Mouse (Mus musculus) hindbrain, embryonic 12.5 days (tissue): ENCODE measurements around the gene Ptpn13. TPM values are rescaled to one million over a fixed set of nuclear protein-coding genes. Genes with fewer than 3 reads are reported as not detected.

Source experiments
- ATAC-seq: fragments of 200-750 bp; cut with Nextera tagmentation; 2 replicates; pipeline ENCODE4 v1.8.0; 2017; ENCODE audit warnings: moderate TSS enrichment; ENCODE audit not compliant: low FRiP score
- H3K27ac ChIP-seq: fragments of 300-500 bp; sonication (generic); 2 replicates; pipeline ENCODE4 v1.5.1; 2016; ENCODE audit warnings: mild to moderate bottlenecking
- H3K27me3 ChIP-seq: fragments of 300-500 bp; sonication (generic); 2 replicates; pipeline ENCODE4 v1.6.1; 2016; ENCODE audit warnings: mild to moderate bottlenecking
- H3K36me3 ChIP-seq: fragments of 300-500 bp; sonication (generic); 2 replicates; pipeline ENCODE4 v1.6.1; 2016; ENCODE audit warnings: mild to moderate bottlenecking
- H3K4me1 ChIP-seq: fragments of 300-500 bp; sonication (generic); 2 replicates; pipeline ENCODE4 v1.6.1; 2016
- H3K4me2 ChIP-seq: fragments of 300-500 bp; sonication (generic); replicated peaks from 2 replicates; pipeline ENCODE4 v1.6.1; 2016; ENCODE audit warnings: mild to moderate bottlenecking
- H3K4me3 ChIP-seq: fragments of 300-500 bp; sonication (generic); 2 replicates; pipeline ENCODE4 v1.5.1; 2016; ENCODE audit warnings: mild to moderate bottlenecking
- H3K9ac ChIP-seq: fragments of 300-500 bp; sonication (generic); 2 replicates; pipeline ENCODE4 v1.6.1; 2016; ENCODE audit warnings: mild to moderate bottlenecking, moderate library complexity
- H3K9me3 ChIP-seq: fragments of 300-500 bp; sonication (generic); replicated peaks from 2 replicates; pipeline ENCODE4 v1.6.1; 2016; ENCODE audit warnings: mild to moderate bottlenecking
- WGBS: fragments of 180-500 bp; shearing (Covaris S2); methylation state at CpG from one replicate; pipeline ENCODE4 v1.1.7; 2016; 5-methylcytosine and 5-hydroxymethylcytosine counted together
- polyA plus RNA-seq: library from polyadenylated mRNA; unstranded; fragments of >200 nt; fragmentation: Nextera tagmentation; extraction: Ambion mirVana; gene quantifications from 2 replicates; pipeline ENCODE4 v1.2.1, GENCODE M21; 2016

The Ptpn13 gene
- polyA plus RNA-seq, 1 experiment from 2014 or later, result 19.3 TPM

DNA sequence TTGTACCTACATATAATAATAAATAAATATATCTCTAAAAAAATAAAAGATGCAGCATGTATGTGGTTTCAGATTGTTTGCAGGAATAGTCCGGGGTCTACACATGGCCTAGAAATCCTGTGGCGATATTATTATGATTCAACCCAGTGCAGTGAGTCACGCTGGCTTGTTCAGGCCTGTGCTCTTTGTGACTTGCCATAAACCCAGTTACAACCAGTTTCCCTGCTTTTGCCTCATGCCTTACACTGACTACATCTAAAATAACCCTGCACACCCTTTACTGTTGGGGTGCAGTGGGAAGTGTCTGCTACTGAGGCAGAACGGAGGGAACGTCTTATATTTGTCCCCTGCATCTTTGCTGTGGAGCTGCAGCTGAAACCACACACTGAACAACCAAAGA lies 29.3 kb upstream of the Ptpn13 start:
- Histone ChIP-seq H3K36me3 (no peaks in the 10 kb centered on the region), H3K9ac (no peak overlapping the region), H3K4me3 (no peak overlapping the region), H3K27ac (no peak overlapping the region), H3K27me3 (no peaks in the 10 kb centered on the region; the same call in 1 of the 2 replicates), H3K4me2 (no peak overlapping the region), H3K9me3 (no peaks in the 10 kb centered on the region), H3K4me1 (peaks cover 13% of the 10 kb centered on the region; the same call in 1 of the 2 replicates)
- 94% methylated on average over 5 of the region's 5 CpGs for WGBS
- no peak for ATAC-seq

- H3K9me3 ChIP-seq, result no peaks in the 10 kb centered on the region
- no peak for ATAC-seq
- no peak overlapping the region for H3K4me3 ChIP-seq
- H3K9ac ChIP-seq, result no peak overlapping the region
- no peaks in the 10 kb centered on the region; the same call in 1 of the 2 replicates for H3K27me3 ChIP-seq
- H3K36me3 ChIP-seq, result no peaks in the 10 kb centered on the region
- H3K4me2 ChIP-seq, result no peak overlapping the region
- peaks cover 21% of the 10 kb centered on the region; the same call in 1 of the 2 replicates for H3K4me1 ChIP-seq
- no peak overlapping the region for H3K27ac ChIP-seq
- WGBS, result 84% methylated on average over 4 of the region's 4 CpGs
Measured at GRCm38 (mm10) chr5:103397429-103397828, 27.6 kb upstream of the Ptpn13 start.

GRCm38 (mm10) chr5:103404213-103404968 lies 20.6 kb upstream of the Ptpn13 start:
- Histone ChIP-seq H3K4me1 (peaks cover 8% of the 10 kb centered on the region; the same call in 1 of the 2 replicates), H3K9ac (no peak overlapping the region), H3K4me3 (no peak overlapping the region), H3K4me2 (no peak overlapping the region), H3K9me3 (no peaks in the 10 kb centered on the region), H3K27ac (no peak overlapping the region), H3K27me3 (no peaks in the 10 kb centered on the region), H3K36me3 (no peaks in the 10 kb centered on the region)
- WGBS, result 83% methylated on average over 12 of the region's 12 CpGs
- no peak for ATAC-seq

DNA sequence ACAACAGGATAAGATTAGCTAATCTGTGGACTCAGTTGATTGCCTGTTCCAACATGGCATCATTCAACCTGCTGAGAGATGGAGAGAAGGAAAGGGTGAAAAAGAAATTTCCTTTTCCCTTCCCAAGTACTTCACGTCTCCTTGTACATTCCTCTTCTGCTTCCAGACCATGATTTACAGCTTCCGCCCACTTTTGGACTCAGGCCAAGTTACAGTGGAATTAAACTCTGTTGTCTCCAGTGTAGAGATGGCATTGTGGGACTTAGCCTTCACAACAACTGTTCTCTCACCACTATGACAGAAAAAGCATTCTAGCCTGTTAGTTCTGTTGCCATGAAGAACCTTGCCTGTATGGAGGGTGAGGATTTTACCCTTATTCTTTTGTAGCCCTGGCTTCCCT lies 19.1 kb upstream of the Ptpn13 start:
- H3K27ac ChIP-seq, result no peak overlapping the region

DNA sequence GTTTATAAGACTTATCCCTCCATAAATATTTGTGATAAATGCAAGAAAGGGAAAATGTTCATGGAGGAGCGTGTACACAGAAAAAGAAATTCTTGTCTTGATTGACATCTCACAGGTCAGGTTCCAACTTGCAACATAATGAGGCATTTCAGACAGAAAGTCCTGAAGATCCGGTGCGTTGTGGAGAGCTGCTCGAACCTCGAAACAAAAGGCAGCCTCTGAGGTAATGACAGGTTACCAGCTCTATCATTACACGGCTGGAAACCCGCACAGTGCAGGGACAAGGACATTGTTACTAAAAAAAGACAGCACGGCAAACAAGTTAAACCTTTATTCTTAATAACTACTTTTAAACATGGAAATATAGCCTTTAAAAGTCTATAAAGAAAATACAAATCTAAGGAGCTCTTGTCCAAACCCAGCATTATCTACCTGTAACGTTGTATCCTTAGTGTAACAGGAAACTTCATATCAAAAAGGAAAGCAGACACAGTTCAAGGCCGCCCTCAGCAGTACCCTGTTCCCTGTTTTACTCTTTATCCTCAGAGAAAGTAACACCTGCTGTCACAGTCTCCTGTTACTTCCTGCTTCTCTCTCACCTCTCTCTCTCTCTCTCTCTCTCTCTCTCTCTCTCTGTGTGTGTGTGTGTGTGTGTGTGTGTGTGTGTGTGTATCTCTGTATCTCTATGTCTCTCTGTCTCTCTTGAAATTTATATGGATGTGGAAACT lies 12.8 kb upstream of the Ptpn13 start:
- Histone ChIP-seq H3K27me3 (no peaks in the 10 kb centered on the region), H3K27ac (no peak overlapping the region), H3K4me3 (no peak overlapping the region), H3K9ac (no peak overlapping the region), H3K36me3 (no peaks in the 10 kb centered on the region), H3K4me1 (no peaks in the 10 kb centered on the region), H3K9me3 (no peaks in the 10 kb centered on the region), H3K4me2 (no peak overlapping the region)
- no peak for ATAC-seq
- WGBS, result 65% methylated on average over 10 of the region's 10 CpGs

More for the DNA sequence above, 19.1 kb upstream of the Ptpn13 start:
- Histone ChIP-seq H3K4me1 (peaks cover 8% of the 10 kb centered on the region; the same call in 1 of the 2 replicates), H3K4me3 (no peak overlapping the region), H3K27me3 (no peaks in the 10 kb centered on the region), H3K36me3 (no peaks in the 10 kb centered on the region), H3K4me2 (no peak overlapping the region), H3K9me3 (no peaks in the 10 kb centered on the region), H3K9ac (no peak overlapping the region)
- WGBS, result 69% methylated on average over 2 of the region's 2 CpGs
- no peak for ATAC-seq

DNA sequence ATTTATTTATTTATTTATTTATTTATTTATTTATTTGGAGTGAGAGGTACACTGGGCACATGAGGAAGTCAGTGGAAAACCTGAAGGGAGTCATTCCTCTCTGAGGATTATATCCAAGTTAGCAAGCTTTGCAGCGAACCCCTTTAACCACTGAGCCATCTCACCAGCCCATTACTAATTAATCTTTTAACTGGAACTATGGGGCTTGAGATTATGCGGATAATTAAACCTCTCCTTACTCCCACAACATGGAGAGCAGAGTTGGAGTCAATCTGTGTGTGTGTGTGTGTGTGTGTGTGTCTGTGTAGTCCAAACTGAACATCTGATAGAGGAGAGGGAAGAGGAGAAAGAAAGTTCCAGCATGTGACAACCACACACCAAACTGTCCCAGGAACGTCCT lies 10.4 kb upstream of the Ptpn13 start:
- no peak overlapping the region for H3K27ac ChIP-seq
- no peaks in the 10 kb centered on the region for H3K27me3 ChIP-seq
- no peak overlapping the region for H3K9ac ChIP-seq
- H3K36me3 ChIP-seq, result no peaks in the 10 kb centered on the region
- no peak for ATAC-seq
- H3K9me3 ChIP-seq, result no peaks in the 10 kb centered on the region
- no peak overlapping the region for H3K4me2 ChIP-seq
- no peaks in the 10 kb centered on the region for H3K4me1 ChIP-seq
- no peak overlapping the region for H3K4me3 ChIP-seq
- WGBS, result 71% methylated on average over 3 of the region's 3 CpGs

DNA sequence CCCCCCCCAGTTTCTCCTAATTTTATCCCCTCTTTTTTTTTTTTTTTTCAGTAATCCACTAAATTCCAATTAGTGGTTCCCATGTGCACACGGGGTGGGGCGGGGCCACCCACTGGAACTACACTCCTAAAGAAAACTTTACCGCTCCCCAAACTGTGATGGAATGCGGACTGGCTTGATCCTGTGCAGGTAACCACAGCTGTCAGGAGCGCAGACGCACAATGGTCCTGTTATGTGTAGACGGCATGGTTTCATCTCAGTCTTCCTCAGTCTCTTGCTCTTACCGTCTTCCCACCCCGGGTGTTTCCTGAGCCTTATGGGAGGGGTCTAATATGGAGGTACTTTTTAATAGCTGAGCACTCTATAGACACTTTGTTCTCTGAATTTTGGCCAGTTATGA lies 7.0 kb upstream of the Ptpn13 start:
- H3K4me2 ChIP-seq, result no peak overlapping the region
- H3K4me1 ChIP-seq, result peaks cover 10% of the 10 kb centered on the region; the same call in 1 of the 2 replicates
- H3K4me3 ChIP-seq, result no peak overlapping the region
- 0 out of 2 replicates have a peak, but pooled peaks cover 4% of the 10 kb centered on the region for H3K27me3 ChIP-seq
- H3K9ac ChIP-seq, result no peak overlapping the region
- no peak for ATAC-seq
- no peaks in the 10 kb centered on the region for H3K36me3 ChIP-seq
- H3K9me3 ChIP-seq, result no peaks in the 10 kb centered on the region
- H3K27ac ChIP-seq, result no peak overlapping the region
- 79% methylated on average over 9 of the region's 9 CpGs for WGBS

GRCm38 (mm10) chr5:103418886-103419285 lies 6.1 kb upstream of the Ptpn13 start:
- Histone ChIP-seq H3K9ac (no peak overlapping the region), H3K36me3 (no peaks in the 10 kb centered on the region), H3K9me3 (no peaks in the 10 kb centered on the region), H3K4me1 (peaks cover 15% of the 10 kb centered on the region), H3K4me3 (no peak overlapping the region), H3K4me2 (no peak overlapping the region), H3K27me3 (0 out of 2 replicates have a peak, but pooled peaks cover 4% of the 10 kb centered on the region), H3K27ac (no peak overlapping the region)
- ATAC-seq, result no peak
- WGBS, result 64% methylated on average over 3 of the region's 3 CpGs

DNA sequence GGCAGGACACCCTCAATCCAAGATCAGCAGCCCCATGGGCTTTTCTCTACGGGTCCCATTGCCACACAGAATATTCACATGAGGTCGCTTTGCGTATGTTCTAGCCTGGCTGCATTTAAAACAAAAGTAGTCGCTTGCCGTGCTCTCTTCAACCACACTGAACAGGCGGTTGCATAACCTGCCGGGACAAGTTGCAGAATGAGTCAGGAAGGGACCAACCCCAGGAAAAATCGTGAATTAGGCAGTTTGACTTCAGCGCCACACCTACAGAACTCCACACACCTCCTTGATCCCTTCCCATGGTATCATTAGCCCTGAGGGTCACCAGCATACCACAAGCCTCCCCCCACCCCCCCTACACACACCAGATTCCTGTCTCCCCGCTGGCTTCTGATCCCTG lies 4.4 kb upstream of the Ptpn13 start:
- Histone ChIP-seq H3K4me3 (no peak overlapping the region), H3K4me1 (peaks cover 21% of the 10 kb centered on the region), H3K4me2 (no peak overlapping the region), H3K9ac (no peak overlapping the region), H3K27ac (no peak overlapping the region), H3K36me3 (no peaks in the 10 kb centered on the region), H3K27me3 (0 out of 2 replicates have a peak, but pooled peaks cover 4% of the 10 kb centered on the region), H3K9me3 (no peaks in the 10 kb centered on the region)
- ATAC-seq, result no peak
- 43% methylated on average over 10 of the region's 10 CpGs for WGBS

GRCm38 (mm10) chr5:103422609-103423008 lies 2.4 kb upstream of the Ptpn13 start:
- H3K36me3 ChIP-seq, result no peaks in the 10 kb centered on the region
- H3K27ac ChIP-seq, result no peak overlapping the region
- H3K4me1 ChIP-seq, result peaks cover 29% of the 10 kb centered on the region
- 0 out of 2 replicates have a peak, but pooled peaks cover 4% of the 10 kb centered on the region for H3K27me3 ChIP-seq
- no peaks in the 10 kb centered on the region for H3K9me3 ChIP-seq
- H3K4me3 ChIP-seq, result no peak overlapping the region
- ATAC-seq, result no peak
- no peak overlapping the region for H3K4me2 ChIP-seq
- WGBS, result 62% methylated on average over 6 of the region's 6 CpGs
- H3K9ac ChIP-seq, result no peak overlapping the region

GRCm38 (mm10) chr5:103423305-103423926 lies 1.6 kb upstream of the Ptpn13 start:
- peaks cover 29% of the 10 kb centered on the region for H3K4me1 ChIP-seq
- no peaks in the 10 kb centered on the region for H3K9me3 ChIP-seq
- no peaks in the 10 kb centered on the region for H3K36me3 ChIP-seq
- no peak for ATAC-seq
- H3K27me3 ChIP-seq, result 0 out of 2 replicates have a peak, but pooled peaks cover 4% of the 10 kb centered on the region
- peak overlapping the region; percentile 60 for H3K27ac ChIP-seq
- no peak overlapping the region for H3K9ac ChIP-seq
- WGBS, result 6% methylated on average over 6 of the region's 6 CpGs
- peak overlapping the region; percentile 92 for H3K4me2 ChIP-seq
- 0 out of 2 replicates have a peak overlapping the region, but pooled peaks have one; percentile 82 for H3K4me3 ChIP-seq

DNA sequence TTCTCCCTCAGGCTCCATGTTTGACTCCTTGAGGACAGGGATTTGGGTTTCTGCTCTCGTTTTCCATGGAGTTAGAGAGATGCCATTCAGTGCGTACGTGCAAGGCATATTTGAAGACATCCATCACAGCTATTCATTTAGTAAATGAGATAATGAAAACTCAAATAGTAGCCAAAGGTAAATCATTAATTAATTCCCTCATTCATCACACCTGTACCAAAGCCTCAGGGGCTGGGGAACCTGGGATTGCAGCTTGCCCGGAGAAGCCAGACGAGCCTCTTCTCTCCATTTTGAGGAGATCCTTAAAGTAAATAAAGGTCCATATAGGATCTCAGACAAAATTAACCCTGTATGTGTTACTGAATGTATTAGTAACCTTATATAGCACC lies 1.1 kb upstream of the Ptpn13 start:
- H3K4me1 ChIP-seq, result peaks cover 29% of the 10 kb centered on the region

More for the DNA sequence above, 1.1 kb upstream of the Ptpn13 start:
- no peaks in the 10 kb centered on the region for H3K36me3 ChIP-seq
- 0 out of 2 replicates have a peak, but pooled peaks cover 4% of the 10 kb centered on the region for H3K27me3 ChIP-seq
- no peak overlapping the region for H3K9ac ChIP-seq
- peak overlapping the region; percentile 60 for H3K27ac ChIP-seq
- no peaks in the 10 kb centered on the region for H3K9me3 ChIP-seq
- H3K4me3 ChIP-seq, result peak overlapping the region; percentile 82; the same call in 1 of the 2 replicates
- no peak for ATAC-seq
- 5% methylated on average over 5 of the region's 5 CpGs for WGBS
- peak overlapping the region; percentile 92 for H3K4me2 ChIP-seq
